Mouse (Mus musculus) spleen, adult 2 months (tissue): ENCODE data around the gene Tmprss6. TPM values are rescaled to one million over a fixed set of nuclear protein-coding genes. Genes with fewer than 3 reads are reported as not detected.

Experiments
- DNase-seq, 2 experiments: peaks; one replicate each; pipeline versions ENCODE4 v3.0.0 to v3.0.0-alpha.2; 2012 to 2021; ENCODE audit warnings: low spot score in 2 of 2, low read depth in 1 of 2
- H3K27ac ChIP-seq: fragments of 200-500 bp; 2 replicates; pipeline ENCODE4 v1.5.1; 2012; ENCODE audit warnings: low read length, inconsistent platforms; ENCODE audit not compliant: insufficient read depth
- H3K27me3 ChIP-seq: fragments of 200-500 bp; 2 replicates; pipeline ENCODE4 v1.6.1; 2012; ENCODE audit warnings: mild to moderate bottlenecking, moderate library complexity, low read length, inconsistent platforms; ENCODE audit not compliant: control insufficient read depth, insufficient read depth
- H3K36me3 ChIP-seq: fragments of 200-500 bp; 2 replicates; pipeline ENCODE4 v1.6.1; 2012; ENCODE audit warnings: mild to moderate bottlenecking, low read length, inconsistent platforms; ENCODE audit not compliant: control insufficient read depth, insufficient read depth
- H3K4me1 ChIP-seq: fragments of 200-500 bp; 2 replicates; pipeline ENCODE4 v1.6.1; 2011; ENCODE audit warnings: inconsistent platforms; ENCODE audit not compliant: control insufficient read depth, insufficient read depth, insufficient read length
- H3K4me3 ChIP-seq: fragments of 200-500 bp; 2 replicates; pipeline ENCODE4 v1.5.1; 2011; ENCODE audit warnings: mild to moderate bottlenecking, inconsistent platforms; ENCODE audit not compliant: insufficient read depth, insufficient read length; ENCODE audit errors: extremely low read depth
- CTCF ChIP-seq: fragments of 200-500 bp; IDR thresholded peaks from 2 replicates; pipeline ENCODE4 v1.5.1; 2011; ENCODE audit warnings: mild to moderate bottlenecking, inconsistent platforms; ENCODE audit not compliant: insufficient read depth, insufficient read length, insufficient replicate concordance; ENCODE audit errors: extremely low read depth
- POLR2A ChIP-seq: fragments of 200-500 bp; IDR thresholded peaks from 2 replicates; pipeline ENCODE4 v1.6.1; 2011; ENCODE audit warnings: low read depth, low read length, inconsistent platforms
- WGBS: fragments of 180-500 bp; shearing (Covaris S2); methylation state at CpG from one replicate; pipeline ENCODE4 v1.1.7; 2018; 5-methylcytosine and 5-hydroxymethylcytosine counted together
- polyA plus RNA-seq: library from polyadenylated mRNA; depleted of rRNA; stranded (reverse); fragments of >200 nt; gene quantifications from 2 replicates; pipeline ENCODE4 v1.2.3, GENCODE M21; 2012

Gene Tmprss6
- polyA plus RNA-seq, 1 experiment, result 0.21 TPM

DNA sequence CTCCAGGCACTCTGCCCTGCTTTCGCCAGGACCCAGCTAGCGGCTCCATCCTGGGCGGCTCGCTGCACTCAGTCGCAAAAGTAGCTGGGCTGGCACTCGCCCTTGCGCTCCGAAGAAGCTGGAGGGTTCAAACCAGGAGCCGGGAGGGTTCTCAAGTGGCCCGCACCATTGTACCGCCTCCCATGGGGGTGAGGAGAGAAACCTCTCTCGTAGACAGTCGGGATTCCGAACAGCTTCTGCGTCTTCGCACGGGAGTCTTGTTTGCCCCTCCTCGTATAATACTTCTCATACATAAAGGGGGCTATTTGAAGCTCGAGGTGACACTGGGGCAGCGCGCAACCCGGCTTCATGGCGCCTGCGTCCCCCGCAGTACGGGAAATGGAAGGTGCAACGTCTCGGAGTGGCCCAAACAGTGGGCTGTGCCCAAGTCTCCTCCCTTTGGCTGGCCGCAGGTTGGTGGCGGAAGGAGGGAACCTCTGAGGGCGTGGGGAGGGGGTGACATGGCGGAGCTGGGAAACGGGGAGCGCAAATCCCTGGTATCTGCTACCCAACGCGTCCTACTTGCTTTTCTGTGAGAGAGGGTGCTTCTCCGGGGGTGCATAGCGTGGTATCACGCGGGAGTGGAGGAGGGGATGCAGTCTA lies 62.0 kb downstream of the Tmprss6 start, which contains the start of gene Mpst:
Gene Mpst, plus strand, starts transcription at position 124 of the 642 bp plus-strand sequence.
- under 1% methylated on average over 40 of the region's 40 CpGs for WGBS
- Histone ChIP-seq H3K27ac (peak within 1 kb of the TSS; percentile 93), H3K4me3 (peak within 1 kb of the TSS; percentile 92), H3K36me3 (no peaks in the 10 kb centered on the region), H3K4me1 (peaks cover 6% of the 10 kb centered on the region; the same call in 1 of the 2 replicates), H3K27me3 (no peaks in the 10 kb centered on the region)
- TF ChIP-seq POLR2A (peak; percentile 60), CTCF (no peak)
- peak; percentile 67 to 84 for DNase-seq

DNA sequence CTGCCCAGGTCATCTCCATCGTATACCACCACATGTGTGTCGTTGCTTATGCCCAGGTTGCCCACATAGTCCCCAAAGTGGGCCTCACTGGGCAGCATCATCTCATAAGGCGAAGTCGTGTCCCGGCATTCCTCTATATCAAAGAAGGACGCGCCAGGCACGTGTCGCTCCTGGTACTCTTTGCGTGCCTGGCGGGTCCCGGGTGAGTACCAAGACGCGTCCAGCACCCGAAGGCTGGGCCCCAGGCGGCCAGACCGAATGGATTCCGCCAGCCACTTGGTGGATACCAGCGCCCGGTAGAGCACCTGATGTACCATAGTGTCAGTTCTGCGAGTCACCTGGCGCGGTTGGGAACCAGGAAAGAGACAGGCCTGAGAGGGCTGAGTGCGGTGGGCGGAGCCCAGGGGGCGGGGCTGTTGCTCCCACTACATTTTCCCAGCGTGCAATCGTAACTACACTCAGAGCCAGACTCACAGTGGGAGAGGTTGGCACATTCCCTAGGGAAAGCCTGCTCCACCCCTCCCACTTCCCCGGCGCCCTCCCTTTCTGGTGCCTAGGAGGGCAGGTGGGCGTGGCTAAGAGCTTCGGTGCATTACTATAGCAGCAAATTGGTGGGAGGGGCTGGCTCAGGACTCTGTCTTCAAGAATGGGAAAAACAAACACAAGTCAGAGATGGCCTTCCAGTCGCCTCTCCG lies 62.8 kb downstream of the Tmprss6 start, which contains the start of gene Tst:
Gene Tst, minus strand, starts transcription at position 391 of the 695 bp plus-strand sequence.
- peak; percentile 25 to 55 for DNase-seq
- H3K27ac ChIP-seq, result peak within 1 kb of the TSS; percentile 93
- H3K4me3 ChIP-seq, result peak within 1 kb of the TSS; percentile 92
- no peaks in the 10 kb centered on the region for H3K36me3 ChIP-seq
- no peak for TF ChIP-seq CTCF
- peaks cover 6% of the 10 kb centered on the region; the same call in 1 of the 2 replicates for H3K4me1 ChIP-seq
- 3% methylated on average over 34 of the region's 34 CpGs for WGBS
- no peaks in the 10 kb centered on the region for H3K27me3 ChIP-seq

DNA sequence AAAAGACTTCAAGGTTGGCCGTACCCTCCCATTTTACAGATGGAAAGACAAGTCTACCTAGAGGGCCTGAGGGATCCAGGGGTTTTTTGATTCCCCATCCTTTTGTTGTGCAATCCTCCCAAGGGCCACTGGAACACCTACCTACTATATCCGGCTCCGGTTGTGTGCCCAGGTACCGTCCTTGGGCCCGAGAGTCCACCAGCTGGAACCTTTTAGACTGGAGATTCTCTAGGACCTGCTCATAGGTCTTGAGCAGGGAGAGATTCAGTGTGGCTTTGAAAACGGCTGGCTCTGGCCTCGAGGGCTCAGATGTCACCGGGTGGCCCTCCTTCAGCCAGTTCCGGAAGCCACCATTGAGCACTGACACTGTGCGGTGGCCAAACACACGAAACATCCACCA lies 63.3 kb downstream of the Tmprss6 start:
- WGBS, result 46% methylated on average over 11 of the region's 11 CpGs
- no peak for DNase-seq
- peak overlapping the region; percentile 44; the same call in 1 of the 2 replicates for H3K27ac ChIP-seq
- peaks cover 6% of the 10 kb centered on the region; the same call in 1 of the 2 replicates for H3K4me1 ChIP-seq
- peak overlapping the region; percentile 92 for H3K4me3 ChIP-seq
- H3K36me3 ChIP-seq, result no peaks in the 10 kb centered on the region
- no peaks in the 10 kb centered on the region for H3K27me3 ChIP-seq
- TF ChIP-seq POLR2A, result no peak
- TF ChIP-seq CTCF, result no peak

DNA sequence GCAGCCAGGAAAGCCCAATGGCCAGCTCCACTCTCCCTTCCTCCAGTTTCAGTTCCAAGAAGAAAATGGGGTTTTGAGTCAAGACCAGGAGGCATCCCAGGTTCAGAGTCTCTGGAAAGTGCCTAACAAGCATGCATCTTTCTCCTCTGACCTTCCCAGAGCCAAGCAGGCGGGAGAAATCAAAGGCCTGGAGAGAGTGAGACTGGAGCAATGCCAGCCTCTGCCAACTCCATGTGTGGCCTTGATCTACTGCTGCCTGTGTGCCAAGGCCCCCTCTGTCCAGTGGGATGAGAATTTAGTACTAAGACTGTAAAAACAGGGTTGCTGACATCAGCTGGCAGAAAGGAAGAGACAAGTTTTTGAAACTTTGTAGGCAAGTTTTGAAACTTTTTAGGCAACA lies 64.5 kb downstream of the Tmprss6 start:
- Histone ChIP-seq H3K27me3 (no peaks in the 10 kb centered on the region), H3K4me1 (peaks cover 6% of the 10 kb centered on the region; the same call in 1 of the 2 replicates), H3K36me3 (no peaks in the 10 kb centered on the region), H3K27ac (peak overlapping the region; percentile 41), H3K4me3 (no peak overlapping the region)
- TF ChIP-seq CTCF (no peak), POLR2A (no peak)
- WGBS, result 87% methylated on average over 1 of the region's 1 CpGs
- DNase-seq, result no peak

DNA sequence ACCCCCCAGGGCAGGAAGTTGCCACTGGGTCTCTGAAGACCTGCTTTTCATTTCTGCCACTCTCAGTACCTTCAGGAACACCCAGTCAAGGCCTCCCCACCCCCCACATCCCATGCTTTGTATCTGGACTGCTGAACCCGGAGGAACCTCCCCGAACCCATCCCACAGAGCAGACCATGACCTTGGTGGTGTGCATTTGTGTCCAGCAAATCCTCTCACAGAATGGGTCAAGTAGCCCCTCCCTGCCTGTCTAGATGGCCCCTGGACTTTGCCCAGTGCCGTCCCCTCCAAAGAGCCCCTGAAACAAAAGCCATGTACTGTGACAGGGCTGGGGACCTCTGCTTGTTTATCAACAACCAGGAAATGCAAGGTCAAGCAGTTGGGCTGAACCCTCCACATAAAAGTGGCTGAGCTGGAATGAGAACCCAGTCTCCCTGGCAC lies 65.1 kb downstream of the Tmprss6 start:
- H3K36me3 ChIP-seq, result no peaks in the 10 kb centered on the region
- no peak overlapping the region for H3K4me3 ChIP-seq
- peak overlapping the region; percentile 41; the same call in 1 of the 2 replicates for H3K27ac ChIP-seq
- no peak for TF ChIP-seq POLR2A
- TF ChIP-seq CTCF, result no peak
- WGBS, result 84% methylated on average over 3 of the region's 3 CpGs
- no peaks in the 10 kb centered on the region for H3K27me3 ChIP-seq
- no peak for DNase-seq
- peaks cover 6% of the 10 kb centered on the region; the same call in 1 of the 2 replicates for H3K4me1 ChIP-seq

DNA sequence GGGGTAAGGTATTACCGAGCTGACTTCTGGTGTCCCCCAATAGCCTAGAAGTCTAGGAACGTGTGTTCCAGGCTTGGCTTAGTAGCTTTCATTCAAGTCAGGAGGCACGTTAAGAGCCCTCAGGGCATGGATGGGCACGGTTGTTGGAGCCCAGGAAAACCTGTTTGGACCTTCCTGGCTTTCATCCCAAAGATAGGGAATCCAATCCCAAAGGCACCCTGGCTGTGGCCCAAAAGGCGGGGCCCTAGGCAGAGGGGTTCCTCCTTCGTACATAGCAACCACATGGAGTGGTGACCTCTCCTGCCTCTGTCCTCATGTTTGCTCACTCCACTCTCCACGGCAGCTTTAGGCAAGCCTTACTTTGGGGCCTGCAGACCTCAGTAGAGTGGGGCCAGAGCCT lies 66.0 kb downstream of the Tmprss6 start:
- DNase-seq, result no peak
- no peaks in the 10 kb centered on the region for H3K27me3 ChIP-seq
- peaks cover 6% of the 10 kb centered on the region; the same call in 1 of the 2 replicates for H3K4me1 ChIP-seq
- no peak for TF ChIP-seq POLR2A
- TF ChIP-seq CTCF, result no peak
- H3K36me3 ChIP-seq, result no peaks in the 10 kb centered on the region
- WGBS, result 84% methylated on average over 7 of the region's 7 CpGs
- H3K4me3 ChIP-seq, result no peak overlapping the region
- H3K27ac ChIP-seq, result no peak overlapping the region
